Mouse (Mus musculus) layer of hippocampus, postnatal 10 days (tissue): ENCODE data around the gene Vps16. TPM values are rescaled to one million over a fixed set of nuclear protein-coding genes. Genes with fewer than 3 reads are reported as not detected.
A peak's percentile ranks its signal among the peaks of the same experiment; 100 is the strongest.

ENCODE experiments used
- DNase-seq, 2 experiments: peaks; one replicate each; pipeline ENCODE4 v3.0.0; 2021; ENCODE audit warnings: low spot score in 2 of 2
- total RNA-seq, 2 experiments: library from RNA; stranded (reverse); gene quantifications; 2 replicates each; pipeline ENCODE4 v1.2.3; 2021

The Vps16 gene
- total RNA-seq, 2 experiments from 2014 or later: 87.1 to 98.7 TPM

- no peak for DNase-seq
Observed at GRCm38 (mm10) chr2:130421781-130422620, 2.1 kb upstream of the Vps16 start.

- peak; percentile 79 to 83 for DNase-seq
Observed at GRCm38 (mm10) chr2:130423397-130424125, 578 bp upstream of the Vps16 start.

- no peak for DNase-seq
Observed at GRCm38 (mm10) chr2:130425112-130425511, 973 bp downstream of the Vps16 start.

GRCm38 (mm10) chr2:130429851-130430250 lies 5.7 kb downstream of the Vps16 start:
- no peak for DNase-seq

GRCm38 (mm10) chr2:130430484-130430883 lies 6.3 kb downstream of the Vps16 start:
- no peak for DNase-seq

GRCm38 (mm10) chr2:130432157-130432556 lies 8.0 kb downstream of the Vps16 start:
- no peak for DNase-seq

GRCm38 (mm10) chr2:130433152-130433551 lies 9.0 kb downstream of the Vps16 start:
- peak in 1 of 2 experiments; percentile 53 for DNase-seq

- no peak for DNase-seq
Observed at GRCm38 (mm10) chr2:130436769-130437168, 12.6 kb downstream of the Vps16 start.

- no peak for DNase-seq
Observed at GRCm38 (mm10) chr2:130438861-130439260, 14.7 kb downstream of the Vps16 start.

- no peak for DNase-seq
Observed at GRCm38 (mm10) chr2:130439840-130440480, 15.8 kb downstream of the Vps16 start.

GRCm38 (mm10) chr2:130442162-130442561 lies 18.0 kb downstream of the Vps16 start:
- no peak for DNase-seq

GRCm38 (mm10) chr2:130448449-130448848 lies 24.3 kb downstream of the Vps16 start:
- no peak for DNase-seq

GRCm38 (mm10) chr2:130449021-130449793 lies 25.1 kb downstream of the Vps16 start:
- no peak for DNase-seq

- DNase-seq: peak; percentile 95 to 96
Observed at GRCm38 (mm10) chr2:130449794-130450433, 25.8 kb downstream of the Vps16 start, which contains the start of gene Ptpra. Gene Ptpra, plus strand, starts transcription at chr2:130450278.

GRCm38 (mm10) chr2:130450434-130450796 lies 26.3 kb downstream of the Vps16 start:
- peak; percentile 71 to 80 for DNase-seq

GRCm38 (mm10) chr2:130451086-130451726 lies 27.1 kb downstream of the Vps16 start:
- no peak for DNase-seq

GRCm38 (mm10) chr2:130451727-130452090 lies 27.6 kb downstream of the Vps16 start:
- no peak for DNase-seq

- DNase-seq: no peak
Observed at GRCm38 (mm10) chr2:130452266-130452665, 28.1 kb downstream of the Vps16 start.

GRCm38 (mm10) chr2:130453421-130453820 lies 29.3 kb downstream of the Vps16 start:
- DNase-seq: no peak

- peak; percentile 45 to 52 for DNase-seq
Observed at GRCm38 (mm10) chr2:130454748-130455370, 30.7 kb downstream of the Vps16 start.
